Mouse (Mus musculus) retina, postnatal 7 days (tissue): ENCODE measurements at regions not wholly inside any gene's neighbourhood (a gene's known extent, or its start where the extent isn't known, plus 50 kb on each side); places are given as distances from the start of the nearest gene placed in this dataset.

Experiments used
- DNase-seq: peaks from one replicate; pipeline ENCODE4 v3.0.0-alpha.2; 2012; ENCODE audit warnings: low read depth, low spot score

DNA sequence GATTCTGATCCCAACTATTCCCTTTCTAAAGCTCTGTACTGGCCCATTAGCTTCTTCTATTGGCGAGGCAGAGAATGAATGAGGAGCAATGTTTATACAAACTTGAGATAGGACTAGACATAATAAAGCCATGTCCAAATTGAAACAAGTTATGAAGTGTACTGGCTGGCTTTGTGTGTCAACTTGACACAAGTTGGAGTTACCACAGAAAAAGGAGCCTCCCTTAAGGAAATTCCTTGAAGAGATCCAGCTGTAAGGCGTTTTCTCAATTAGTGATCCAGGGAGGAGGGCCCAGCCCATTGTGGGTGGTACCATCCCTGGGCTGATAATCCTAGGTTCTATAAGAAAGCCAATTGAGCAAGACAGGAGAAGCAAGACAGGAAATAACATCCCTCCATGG, 135.9 kb upstream of the Cr2 start:
- no peak for DNase-seq

DNA sequence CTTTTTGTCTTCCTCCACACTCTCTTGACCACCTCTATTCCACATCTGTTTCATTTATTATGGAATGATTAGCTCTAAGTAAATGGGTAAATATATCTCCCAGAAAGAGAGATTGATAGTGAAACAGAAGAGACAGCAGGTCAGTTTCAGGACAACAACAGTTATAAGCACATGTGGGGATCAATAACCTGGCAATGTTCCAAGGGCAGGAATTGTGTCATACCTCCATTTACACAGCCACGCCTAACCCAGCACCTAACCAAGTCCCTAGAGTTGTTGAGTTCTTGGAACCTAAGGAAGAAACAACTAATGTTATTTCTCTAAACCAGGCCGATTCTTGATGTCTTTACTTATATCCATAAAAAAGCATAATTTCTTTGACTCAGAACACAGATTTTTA, 108.6 kb upstream of the Cr2 start:
- no peak for DNase-seq

DNA sequence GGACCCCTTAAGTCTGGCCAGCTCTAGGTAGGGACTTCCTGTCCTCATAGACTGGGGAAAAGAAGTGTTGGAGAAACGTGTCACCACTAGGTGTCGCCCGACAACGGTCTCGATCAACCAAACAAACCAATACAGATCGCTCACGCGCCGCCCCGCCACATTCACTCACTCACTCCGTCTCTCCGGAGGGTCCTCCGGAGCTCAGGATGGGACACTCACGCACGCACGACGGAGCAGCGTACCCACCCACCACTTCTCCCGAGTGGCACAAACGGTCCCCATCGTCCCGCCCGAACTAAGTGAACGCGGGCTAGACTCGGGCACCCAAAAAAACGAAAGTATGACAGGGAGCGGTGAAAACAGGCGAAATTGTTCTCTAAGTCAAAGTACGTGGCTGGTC, 65.0 kb upstream of the Cr2 start:
- peak; percentile 97 for DNase-seq

DNA sequence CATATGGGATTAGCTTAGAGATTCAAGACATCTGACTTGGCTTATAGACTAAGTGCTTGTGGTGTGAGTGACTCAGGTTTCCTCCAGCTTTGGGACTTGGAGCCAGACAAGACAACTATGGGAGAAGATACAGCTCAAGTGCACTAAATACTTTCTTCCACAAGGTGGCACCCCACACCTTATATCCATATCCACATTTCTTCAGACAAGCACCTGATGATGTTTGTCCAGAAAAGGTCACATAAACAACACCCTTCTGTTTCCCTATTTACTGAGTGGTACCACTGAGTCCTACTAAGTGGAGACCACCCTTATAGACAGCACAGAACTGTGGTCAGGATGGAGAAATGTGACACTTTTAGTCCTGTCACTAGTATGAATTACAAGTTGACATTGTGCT, 56.1 kb upstream of the Cr2 start:
- DNase-seq, result no peak

DNA sequence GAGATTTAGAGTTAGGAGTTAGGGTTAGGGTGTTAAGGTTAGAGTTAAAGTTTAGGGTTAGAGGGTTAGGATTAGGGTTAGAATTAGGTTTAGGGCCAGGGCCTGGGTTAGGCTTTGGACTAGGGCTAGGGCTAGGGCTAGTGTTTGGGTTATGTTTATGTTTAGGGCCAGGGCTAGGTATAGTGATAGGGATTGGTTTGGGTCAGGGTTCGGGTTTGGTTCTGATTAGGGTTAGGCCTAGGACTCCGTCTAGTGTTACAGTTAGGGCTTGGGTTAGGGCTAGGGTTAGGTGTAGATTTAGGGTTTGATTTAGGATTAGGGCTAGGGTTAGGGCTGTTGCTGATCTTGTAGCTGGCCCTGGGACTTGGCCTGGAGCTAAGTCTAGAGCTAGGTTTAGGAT, 50.5 kb upstream of the Cr2 start:
- no peak for DNase-seq
